Comparison of ENCODE assay signal across 11 mouse cellular contexts in genomic region chr2:164942692-164943290, GRCm38 (mm10). TPM values are rescaled to one million over a fixed set of nuclear protein-coding genes. Genes with fewer than 3 reads are reported as not detected.
A peak's percentile ranks its signal among the peaks of the same experiment; 100 is the strongest.
DNase-seq lines count a peak whose midpoint lies in the region; TF ChIP-seq lines count a peak whose summit lies in the region.
"Had no signal": no experiment of that assay in that cellular context is flagged by ENCODE, and none has a peak within 500 bp of the region (broad histone marks: within the 10 kb centered on the region; RNA-seq: fewer than 3 reads in every experiment).

No protein-coding gene starts in this region.

- intact Hi-C loops in heart, postnatal 25 days (cut with DNase I), result no loop called here
- intact Hi-C loops in left cerebral cortex, postnatal 4 days (cut with DNase I), result no loop called here

- H3K9ac ChIP-seq in ES-Bruce4 (ENCODE audit: low read depth, poor library complexity, severe bottlenecking), result no peak overlapping the region
- H3K9ac ChIP-seq: limb, embryonic 13.5 days; neural tube, embryonic 15.5 days had no signal

- no peaks in the 10 kb centered on the region for H3K9me3 ChIP-seq in ES-Bruce4 (replicated peaks; ENCODE audit: control insufficient read depth, insufficient read depth, low read length, poor library complexity, severe bottlenecking)
- H3K9me3 ChIP-seq in limb, embryonic 10.5 days (replicated peaks), result no peaks in the 10 kb centered on the region
- H3K9me3 ChIP-seq: limb, embryonic 13.5 days; neural tube, embryonic 15.5 days had no signal

- WGBS in limb, embryonic 10.5 days, result 16% methylated on average over 5 of the region's 5 CpGs

- DNase-seq in heart, adult 11 months, result peak; percentile 97
- DNase-seq in heart, postnatal 25 days (ENCODE audit: low spot score), result no peak
- DNase-seq in limb, embryonic 10.5 days (ENCODE audit: low spot score), result no peak
- DNase-seq in splenic B cell, adult 2 months (ENCODE audit: low read depth, low spot score), result peak; percentile 77
- DNase-seq in retina, embryonic 14.5 days (ENCODE audit: low spot score), result no peak
- DNase-seq in layer of hippocampus, adult 2 months (ENCODE audit: low spot score in 2 of 2), result no peak
- DNase-seq in left cerebral cortex, postnatal 4 days, result no peak

- H3K4me1 ChIP-seq in ES-Bruce4 (ENCODE audit: control insufficient read depth, insufficient read depth, low read length), result peaks cover 14% of the 10 kb centered on the region
- H3K4me1 ChIP-seq in limb, embryonic 10.5 days, result peaks cover 55% of the 10 kb centered on the region

- TF ChIP-seq POLR2A in ES-Bruce4 (IDR thresholded peaks at IDR 0.05; ENCODE audit: insufficient read depth, low read length), result no peak

- no peak overlapping the region for H3K4me3 ChIP-seq in ES-Bruce4 (ENCODE audit: low read depth, low read length)
- no peak overlapping the region for H3K4me3 ChIP-seq in limb, embryonic 10.5 days
- no peak overlapping the region for H3K4me3 ChIP-seq in layer of hippocampus, adult 2 months
- H3K4me3 ChIP-seq: limb, embryonic 13.5 days; neural tube, embryonic 15.5 days had no signal

- H3K27ac ChIP-seq in ES-Bruce4 (ENCODE audit: insufficient read depth, low read length), result no peak overlapping the region
- peak overlapping the region; percentile 47 for H3K27ac ChIP-seq in limb, embryonic 10.5 days
- H3K27ac ChIP-seq in layer of hippocampus, adult 2 months, result no peak overlapping the region
- H3K27ac ChIP-seq: limb, embryonic 13.5 days; neural tube, embryonic 15.5 days had no signal

- peak; percentile 75 for TF ChIP-seq EP300 in ES-Bruce4 (IDR thresholded peaks at IDR 0.05; ENCODE audit: insufficient read depth, low read depth, low read length)

- no peaks in the 10 kb centered on the region for H3K27me3 ChIP-seq in ES-Bruce4 (ENCODE audit: control insufficient read depth, insufficient read depth, low read length, poor library complexity, severe bottlenecking)
- peaks cover 54% of the 10 kb centered on the region for H3K27me3 ChIP-seq in limb, embryonic 10.5 days (ENCODE audit: low read depth, poor library complexity, severe bottlenecking)
- H3K27me3 ChIP-seq in splenic B cell, adult 2 months (ENCODE audit: control insufficient read depth, insufficient read depth, low read length, poor library complexity, severe bottlenecking), result 0 out of 2 replicates have a peak, but pooled peaks cover 2% of the 10 kb centered on the region
- H3K27me3 ChIP-seq: Patski had no signal

- H3K36me3 ChIP-seq in ES-Bruce4 (ENCODE audit: control insufficient read depth, insufficient read depth, low read length, poor library complexity, severe bottlenecking), result no peaks in the 10 kb centered on the region
- no peaks in the 10 kb centered on the region for H3K36me3 ChIP-seq in limb, embryonic 10.5 days
- no peaks in the 10 kb centered on the region for H3K36me3 ChIP-seq in splenic B cell, adult 2 months (ENCODE audit: control insufficient read depth, insufficient read depth, low read length, poor library complexity, severe bottlenecking)
- H3K36me3 ChIP-seq: limb, embryonic 13.5 days; neural tube, embryonic 15.5 days had no signal

- TF ChIP-seq CTCF in ES-Bruce4 (IDR thresholded peaks at IDR 0.05; ENCODE audit: low read depth, low read length), result no peak
- TF ChIP-seq CTCF in layer of hippocampus, adult 2 months (conservative IDR thresholded peaks at IDR 0.05), result no peak

RNA-seq across cellular contexts. Expression of gene Mmp9, which starts 2.2 kb away (rescaled TPM):
- total RNA-seq in heart, postnatal 25 days (2021), result under 1 TPM; 0.55 to 0.61 TPM
- polyA plus RNA-seq in ES-Bruce4 (2011; ENCODE audit: insufficient read depth, insufficient read length, low read depth, missing spikeins), result 5.8 and 6.2 TPM in 2 replicates
- 0.31 and 0.33 TPM in 2 replicates for polyA plus RNA-seq in limb, embryonic 10.5 days (2016; fragmentation: Nextera tagmentation; extraction: Ambion mirVana)
- total RNA-seq in layer of hippocampus, adult 2 months (2021), result 1 to 10 TPM; 1.4 to 2.2 TPM
- total RNA-seq in left cerebral cortex, postnatal 4 days (2021), result 1 to 10 TPM; 2.1 to 2.3 TPM

RNA-seq across cellular contexts. Expression of gene Slc12a5, which starts 17.8 kb away (rescaled TPM):
- total RNA-seq in heart, postnatal 25 days (2021), result under 1 TPM; 0.65 to 0.81 TPM
- polyA plus RNA-seq in ES-Bruce4 (2011; ENCODE audit: insufficient read depth, insufficient read length, low read depth, missing spikeins), result 1.6 and 1.9 TPM in 2 replicates
- polyA plus RNA-seq in limb, embryonic 10.5 days (2016; fragmentation: Nextera tagmentation; extraction: Ambion mirVana), result 0.83 and 1.0 TPM in 2 replicates
- 100 to 1,000 TPM; 406 to 409 TPM for total RNA-seq in layer of hippocampus, adult 2 months (2021)
- 100 to 1,000 TPM; 158 to 181 TPM for total RNA-seq in left cerebral cortex, postnatal 4 days (2021)

RNA-seq across cellular contexts. Expression of gene Zfp335, which starts 31.2 kb away (rescaled TPM):
- total RNA-seq in heart, postnatal 25 days (2021), result 1 to 10 TPM; 8.6 to 9.2 TPM
- polyA plus RNA-seq in ES-Bruce4 (2011; ENCODE audit: insufficient read depth, insufficient read length, low read depth, missing spikeins), result 9.1 and 10.6 TPM in 2 replicates
- polyA plus RNA-seq in limb, embryonic 10.5 days (2016; fragmentation: Nextera tagmentation; extraction: Ambion mirVana), result 18.0 and 21.3 TPM in 2 replicates
- 10 to 100 TPM; 29.0 to 30.9 TPM for total RNA-seq in layer of hippocampus, adult 2 months (2021)
- 10 to 100 TPM; 30.0 to 31.2 TPM for total RNA-seq in left cerebral cortex, postnatal 4 days (2021)

Comparison
In these comparisons a context has a peak if more than half of its experiments do, and no peak if none do; other contexts are left out.
1. DNase-seq: peak in heart, adult 11 months (single experiment) and splenic B cell, adult 2 months (single experiment); none in heart, postnatal 25 days (single experiment), limb, embryonic 10.5 days (single experiment), retina, embryonic 14.5 days (single experiment), layer of hippocampus, adult 2 months (0 of 2) and left cerebral cortex, postnatal 4 days (single experiment).
2. RNA of gene Slc12a5, which starts 17.8 kb away (total RNA-seq): 406 to 409 TPM in layer of hippocampus, adult 2 months and 158 to 181 TPM in left cerebral cortex, postnatal 4 days; 0.65 to 0.81 TPM in heart, postnatal 25 days; every median in the first group is over 10 times any median in the second.